Mouse (Mus musculus) midbrain, embryonic 11.5 days (tissue): ENCODE measurements around the gene Opa3. TPM values are rescaled to one million over a fixed set of nuclear protein-coding genes. Genes with fewer than 3 reads are reported as not detected.
"Not testable (repeated sequence)": the region's sequence is repeated elsewhere in the genome, so short reads cannot be mapped to it uniquely, and the experiment has no call there.

ENCODE experiments used
- ATAC-seq: fragments of 200-750 bp; cut with Nextera tagmentation; 2 replicates; pipeline ENCODE4 v1.8.0; 2017; ENCODE audit warnings: moderate TSS enrichment, moderate library complexity; ENCODE audit not compliant: low FRiP score
- DNase-seq: peaks from one replicate; pipeline ENCODE4 v3.0.0; 2015; ENCODE audit warnings: low spot score; ENCODE audit errors: missing footprints
- H3K27ac ChIP-seq: fragments of 300-500 bp; sonication (generic); 2 replicates; pipeline ENCODE4 v1.5.1; 2014; ENCODE audit warnings: low read depth, low read length
- H3K27me3 ChIP-seq: fragments of 300-500 bp; sonication (generic); 2 replicates; pipeline ENCODE4 v1.6.1; 2014; ENCODE audit warnings: mild to moderate bottlenecking, low read length, moderate library complexity, mixed read lengths; ENCODE audit not compliant: control insufficient read depth, insufficient read depth
- H3K36me3 ChIP-seq: fragments of 300-500 bp; sonication (generic); 2 replicates; pipeline ENCODE4 v1.6.1; 2014; ENCODE audit warnings: mild to moderate bottlenecking, low read length, moderate library complexity, mixed read lengths; ENCODE audit not compliant: control insufficient read depth, insufficient read depth
- H3K4me1 ChIP-seq: fragments of 300-500 bp; sonication (generic); 2 replicates; pipeline ENCODE4 v1.6.1; 2014; ENCODE audit warnings: low read length; ENCODE audit not compliant: control insufficient read depth, insufficient read depth
- H3K4me2 ChIP-seq: fragments of 300-500 bp; sonication (generic); 2 replicates; pipeline ENCODE4 v1.6.1; 2014; ENCODE audit warnings: mild to moderate bottlenecking, moderate library complexity
- H3K4me3 ChIP-seq: fragments of 300-500 bp; sonication (generic); 2 replicates; pipeline ENCODE4 v1.5.1; 2014; ENCODE audit warnings: low read depth, low read length
- H3K9ac ChIP-seq: fragments of 300-500 bp; sonication (generic); 2 replicates; pipeline ENCODE4 v1.6.1; 2014; ENCODE audit warnings: low read length
- H3K9me3 ChIP-seq: fragments of 300-500 bp; sonication (generic); 2 replicates; pipeline ENCODE4 v1.6.1; 2016; ENCODE audit warnings: low read length; ENCODE audit not compliant: control insufficient read depth
- WGBS: fragments of 180-500 bp; shearing (Covaris S2); extraction: QIAGEN DNeasy Blood & Tissue Kit; methylation state at CpG from one replicate; pipeline ENCODE4 v1.1.7; 2014; 5-methylcytosine and 5-hydroxymethylcytosine counted together
- polyA plus RNA-seq: library from polyadenylated mRNA; unstranded; fragments of >200 nt; fragmentation: Nextera tagmentation; extraction: Ambion mirVana; gene quantifications from 2 replicates; pipeline ENCODE4 v1.2.1, GENCODE M21; 2014

Gene Opa3
- polyA plus RNA-seq, 1 experiment from 2014 or later = 44.0 TPM

GRCm38 (mm10) chr7:19276253-19276652 is 48.1 kb downstream of the Opa3 start:
- no peak overlapping the region for H3K9ac ChIP-seq
- no peaks in the 10 kb centered on the region for H3K36me3 ChIP-seq
- ATAC-seq (no peak), DNase-seq (no peak)
- peaks cover 3% of the 10 kb centered on the region for H3K4me1 ChIP-seq
- H3K9me3 ChIP-seq = no peaks in the 10 kb centered on the region
- H3K27me3 ChIP-seq = peaks cover 30% of the 10 kb centered on the region
- 45% methylated on average over 4 of the region's 4 CpGs for WGBS
- no peak overlapping the region for H3K4me3 ChIP-seq
- no peak overlapping the region for H3K27ac ChIP-seq
- H3K4me2 ChIP-seq = no peak overlapping the region

DNA sequence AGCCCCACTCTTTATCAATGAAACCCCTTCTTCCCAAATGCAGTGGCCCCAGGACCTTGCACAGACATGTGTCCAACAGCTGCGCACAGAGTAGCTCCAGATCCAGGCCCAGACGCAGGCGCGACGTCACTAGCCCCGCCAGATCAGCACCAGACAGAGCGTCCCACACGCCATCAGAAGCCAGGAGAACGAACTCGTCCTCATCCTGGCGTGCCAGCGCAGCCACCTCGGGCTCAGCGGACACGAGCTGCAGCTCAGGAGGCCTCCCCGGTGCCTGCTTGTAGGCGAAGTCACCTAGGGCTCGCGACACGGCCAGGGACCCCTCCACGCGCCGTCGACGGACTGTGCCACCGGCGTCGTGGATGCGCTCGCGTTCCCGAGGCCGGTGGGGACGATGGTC is 50.9 kb downstream of the Opa3 start:
- no peak for ATAC-seq
- no peaks in the 10 kb centered on the region for H3K9me3 ChIP-seq
- no peaks in the 10 kb centered on the region for H3K36me3 ChIP-seq
- H3K27ac ChIP-seq = no peak overlapping the region
- peak; percentile 89 for DNase-seq
- peaks cover 30% of the 10 kb centered on the region for H3K27me3 ChIP-seq
- peak overlapping the region; percentile 39 for H3K4me2 ChIP-seq
- peak overlapping the region; percentile 20 for H3K4me3 ChIP-seq
- no peak overlapping the region for H3K9ac ChIP-seq
- peaks cover 10% of the 10 kb centered on the region for H3K4me1 ChIP-seq
- WGBS = 3% methylated on average over 34 of the region's 34 CpGs

GRCm38 (mm10) chr7:19279581-19280114 is 51.5 kb downstream of the Opa3 start, which contains the start of gene Ppm1n:
Ppm1n (minus strand) TSS chr7:19280064.
- Histone ChIP-seq H3K9ac (peak within 1 kb of the TSS; percentile 16; the same call in 1 of the 2 replicates), H3K4me2 (peak within 1 kb of the TSS; percentile 39), H3K36me3 (no peaks in the 10 kb centered on the region), H3K9me3 (no peaks in the 10 kb centered on the region), H3K27ac (no peak within 1 kb of the TSS), H3K27me3 (peaks cover 30% of the 10 kb centered on the region), H3K4me3 (peak within 1 kb of the TSS; percentile 20), H3K4me1 (peaks cover 10% of the 10 kb centered on the region)
- ATAC-seq (no peak), DNase-seq (peak; percentile 87)
- WGBS = 0% methylated on average over 46 of the region's 46 CpGs

DNA sequence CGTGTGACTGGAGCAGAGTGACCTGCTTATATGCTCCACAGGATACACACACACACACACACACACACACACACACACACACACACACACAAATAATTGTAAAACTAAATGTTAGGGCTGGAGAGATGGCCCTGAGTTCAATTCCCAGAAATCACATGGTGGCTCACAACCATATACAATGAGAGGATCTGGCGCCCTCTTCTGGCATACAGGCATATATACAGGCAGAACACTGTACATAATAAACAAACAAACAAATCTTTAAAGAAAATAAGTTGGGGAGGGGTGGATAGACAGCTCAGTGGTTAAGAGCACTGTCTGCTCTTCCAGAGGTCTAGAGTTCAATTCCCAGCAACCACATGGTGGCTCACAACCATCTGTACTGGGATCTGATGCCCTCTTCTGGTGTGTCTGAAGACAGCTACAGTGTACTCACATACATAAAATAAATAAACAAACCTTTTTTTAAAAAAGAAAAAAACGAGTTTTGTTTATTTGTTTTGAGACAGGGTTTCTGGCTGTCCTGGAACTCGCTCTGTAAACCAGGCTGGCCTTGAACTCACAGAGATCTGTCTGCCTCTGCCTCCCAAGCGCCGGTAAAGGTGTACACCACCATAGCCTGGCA is 53.7 kb downstream of the Opa3 start:
- Histone ChIP-seq H3K4me1 (peaks cover 10% of the 10 kb centered on the region), H3K27me3 (peaks cover 30% of the 10 kb centered on the region), H3K4me2 (peak overlapping the region; percentile 71), H3K4me3 (peak overlapping the region; percentile 76; the same call in 1 of the 2 replicates)
- not testable (repeated sequence) for ATAC-seq, DNase-seq, H3K9me3 ChIP-seq, H3K9ac ChIP-seq, H3K27ac ChIP-seq, H3K36me3 ChIP-seq
- WGBS = 37% methylated on average over 6 of the region's 6 CpGs

GRCm38 (mm10) chr7:19282385-19282784 is 54.3 kb downstream of the Opa3 start, which contains the start of gene Rtn2:
Rtn2 (plus strand) TSS chr7:19282624.
- Histone ChIP-seq H3K4me3 (peak within 1 kb of the TSS; percentile 76), H3K27ac (peak within 1 kb of the TSS; percentile 68), H3K27me3 (peaks cover 30% of the 10 kb centered on the region), H3K4me1 (peaks cover 10% of the 10 kb centered on the region), H3K9me3 (no peaks in the 10 kb centered on the region), H3K9ac (peak within 1 kb of the TSS; percentile 96), H3K36me3 (no peaks in the 10 kb centered on the region; the same call in 1 of the 2 replicates), H3K4me2 (peak within 1 kb of the TSS; percentile 71)
- WGBS = under 1% methylated on average over 32 of the region's 37 CpGs
- peak; percentile 90 for ATAC-seq
- peak; percentile 99 for DNase-seq

DNA sequence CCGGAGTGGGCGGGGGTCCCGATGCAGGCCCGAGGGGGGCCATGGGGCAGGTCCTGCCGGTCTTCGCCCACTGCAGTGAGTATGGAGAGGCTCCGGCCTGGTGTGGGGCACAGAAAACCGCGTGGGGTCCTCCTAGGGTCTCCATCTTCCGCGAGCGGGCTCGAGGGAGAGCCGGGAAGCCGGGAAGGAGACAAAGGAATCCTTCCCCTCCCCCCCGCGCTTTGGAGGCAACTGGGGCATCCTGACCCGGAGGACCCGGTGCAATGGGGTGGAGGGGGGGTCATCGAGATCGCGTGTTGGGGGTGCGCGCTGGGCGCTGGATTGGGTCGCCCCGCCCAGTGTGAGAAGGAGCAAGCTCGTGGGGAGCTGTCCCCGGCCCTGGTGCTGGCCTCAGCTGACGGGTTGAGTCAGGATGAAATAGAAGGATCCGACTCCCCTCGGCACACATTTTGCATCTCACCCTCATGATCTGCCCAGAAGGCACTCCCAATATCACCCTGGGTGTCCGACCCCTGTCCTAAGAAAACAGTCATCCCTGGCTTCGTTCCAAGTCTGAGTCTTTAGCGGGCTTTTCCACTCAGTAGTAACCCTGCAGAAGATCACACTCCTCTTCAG is 54.8 kb downstream of the Opa3 start:
- H3K36me3 ChIP-seq = no peaks in the 10 kb centered on the region; the same call in 1 of the 2 replicates
- peak overlapping the region; percentile 68 for H3K27ac ChIP-seq
- H3K9me3 ChIP-seq = no peaks in the 10 kb centered on the region
- ATAC-seq = peak; percentile 83
- peak; percentile 96 for DNase-seq
- H3K4me3 ChIP-seq = peak overlapping the region; percentile 76
- under 1% methylated on average over 26 of the region's 35 CpGs for WGBS
- H3K4me2 ChIP-seq = peak overlapping the region; percentile 71
- H3K27me3 ChIP-seq = peaks cover 30% of the 10 kb centered on the region
- peak overlapping the region; percentile 96 for H3K9ac ChIP-seq
- H3K4me1 ChIP-seq = peaks cover 10% of the 10 kb centered on the region

DNA sequence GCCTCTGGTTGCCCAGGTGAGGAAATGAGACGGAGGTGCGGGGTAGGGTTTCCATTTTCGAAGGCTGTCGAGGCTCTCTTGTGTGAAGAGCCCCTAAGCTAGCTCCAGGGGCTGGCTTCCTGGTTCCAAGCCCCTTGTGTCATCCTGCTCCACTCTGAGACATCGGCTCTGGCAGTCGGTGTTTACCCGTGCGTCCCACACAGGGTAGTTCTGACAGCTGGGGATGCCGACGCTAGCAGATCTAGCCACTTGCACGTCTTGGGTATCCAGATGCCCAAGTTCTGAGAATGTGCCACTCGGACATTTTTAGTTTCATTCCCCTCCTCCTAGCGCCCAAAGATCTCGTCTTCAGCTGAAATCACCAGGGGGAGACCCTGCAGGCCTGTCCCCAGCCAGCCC is 55.3 kb downstream of the Opa3 start:
- H3K9ac ChIP-seq = peak overlapping the region; percentile 96
- H3K9me3 ChIP-seq = no peaks in the 10 kb centered on the region
- H3K27ac ChIP-seq = no peak overlapping the region
- 34% methylated on average over 14 of the region's 14 CpGs for WGBS
- peak overlapping the region; percentile 71 for H3K4me2 ChIP-seq
- peaks cover 25% of the 10 kb centered on the region for H3K27me3 ChIP-seq
- H3K36me3 ChIP-seq = peaks cover under 1% of the 10 kb centered on the region; the same call in 1 of the 2 replicates
- peak overlapping the region; percentile 76 for H3K4me3 ChIP-seq
- H3K4me1 ChIP-seq = peaks cover 10% of the 10 kb centered on the region
- peak; percentile 85 for DNase-seq
- ATAC-seq = no peak

- WGBS = 25% methylated on average over 4 of the region's 4 CpGs
- no peak overlapping the region for H3K4me2 ChIP-seq
Observed at GRCm38 (mm10) chr7:19284763-19285162, 56.6 kb downstream of the Opa3 start.

More at GRCm38 (mm10) chr7:19284763-19285162, 56.6 kb downstream of the Opa3 start:
- Histone ChIP-seq H3K27ac (no peak overlapping the region), H3K27me3 (peaks cover 11% of the 10 kb centered on the region), H3K9ac (no peak overlapping the region), H3K4me1 (peaks cover 7% of the 10 kb centered on the region), H3K4me3 (no peak overlapping the region), H3K36me3 (peaks cover 3% of the 10 kb centered on the region; the same call in 1 of the 2 replicates), H3K9me3 (no peaks in the 10 kb centered on the region)
- no peak for ATAC-seq
- peak; percentile 94 for DNase-seq
